8 mouse cellular contexts compared by ENCODE assay signal in the genomic region with DNA sequence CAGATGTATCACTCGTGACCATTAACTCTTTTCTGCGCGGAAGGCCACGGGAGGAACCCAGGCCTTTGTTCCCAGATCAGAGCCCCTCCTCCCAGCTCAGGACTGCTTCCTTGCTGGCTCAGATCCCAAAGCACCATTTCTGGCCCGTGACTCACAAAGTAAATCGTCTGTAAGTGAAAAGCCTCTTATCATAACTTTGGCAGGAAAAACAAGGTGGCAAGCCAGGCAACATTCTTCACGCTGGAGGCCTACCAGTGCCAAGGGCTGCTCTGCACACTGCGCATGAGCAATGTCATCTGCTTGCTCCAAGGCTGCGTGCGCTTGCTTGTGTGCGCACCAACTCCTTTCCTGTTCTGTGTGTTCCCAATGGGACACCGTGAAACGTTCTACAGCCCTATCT. TPM values are rescaled to one million over a fixed set of nuclear protein-coding genes. Genes with fewer than 3 reads are reported as not detected.
A peak's percentile ranks its signal among the peaks of the same experiment; 100 is the strongest.
DNase-seq lines count a peak whose midpoint lies in the region; ATAC-seq lines count a peak whose summit lies in the region.

No protein-coding gene starts in this region.

- H3K4me2 ChIP-seq in neural tube, embryonic 13.5 days: no peak overlapping the region
- H3K4me2 ChIP-seq in embryonic facial prominence, embryonic 14.5 days (ENCODE audit: low read depth, low read length): peak overlapping the region; percentile 35; the same call in 1 of the 2 replicates
- H3K4me2 ChIP-seq in heart, embryonic 12.5 days: peak overlapping the region; percentile 32
- H3K4me2 ChIP-seq in lung, embryonic 15.5 days: peak overlapping the region; percentile 49
- peak overlapping the region; percentile 41; the same call in 1 of the 2 replicates for H3K4me2 ChIP-seq in stomach, embryonic 15.5 days

- no peak overlapping the region for H3K9ac ChIP-seq in neural tube, embryonic 13.5 days
- peak overlapping the region; percentile 37; the same call in 1 of the 2 replicates for H3K9ac ChIP-seq in embryonic facial prominence, embryonic 14.5 days (ENCODE audit: low read depth, low read length)
- peak overlapping the region; percentile 7; the same call in 1 of the 2 replicates for H3K9ac ChIP-seq in heart, embryonic 12.5 days
- no peak overlapping the region for H3K9ac ChIP-seq in lung, embryonic 15.5 days
- no peak overlapping the region for H3K9ac ChIP-seq in stomach, embryonic 15.5 days

- no peaks in the 10 kb centered on the region for H3K27me3 ChIP-seq in neural tube, embryonic 13.5 days
- H3K27me3 ChIP-seq in embryonic facial prominence, embryonic 14.5 days (replicated peaks; ENCODE audit: control insufficient read depth, insufficient read depth, low read length): no peaks in the 10 kb centered on the region
- no peaks in the 10 kb centered on the region for H3K27me3 ChIP-seq in heart, embryonic 12.5 days (replicated peaks)
- H3K27me3 ChIP-seq in lung, embryonic 15.5 days: no peaks in the 10 kb centered on the region
- no peaks in the 10 kb centered on the region for H3K27me3 ChIP-seq in stomach, embryonic 15.5 days (replicated peaks)

- no peak for DNase-seq in neural tube, embryonic 10.5 days (ENCODE audit: extremely low spot score, low spot score)
- peak; percentile 95 for DNase-seq in embryonic facial prominence, embryonic 14.5 days (ENCODE audit: low spot score)
- DNase-seq in kidney, postnatal 36 days: peak; percentile 81 to 89
- DNase-seq in embryo, embryonic 9.5 days (ENCODE audit: extremely low spot score): no peak

- H3K27ac ChIP-seq in neural tube, embryonic 13.5 days (replicated peaks): peak overlapping the region; percentile 30; the same call in 1 of the 2 replicates
- H3K27ac ChIP-seq in embryonic facial prominence, embryonic 14.5 days (replicated peaks; ENCODE audit: low read depth, low read length): peak overlapping the region; percentile 90
- H3K27ac ChIP-seq in heart, embryonic 12.5 days (ENCODE audit: poor library complexity, severe bottlenecking): peak overlapping the region; percentile 83
- H3K27ac ChIP-seq in lung, embryonic 15.5 days: peak overlapping the region; percentile 97
- H3K27ac ChIP-seq in stomach, embryonic 15.5 days: peak overlapping the region; percentile 91

- ATAC-seq in neural tube, embryonic 13.5 days (ENCODE audit: low read depth): no peak
- peak; percentile 68 for ATAC-seq in embryonic facial prominence, embryonic 14.5 days (ENCODE audit: low read depth)
- ATAC-seq in heart, embryonic 12.5 days (ENCODE audit: insufficient number of reproducible peaks, low FRiP score): peak; percentile 80
- ATAC-seq in lung, embryonic 15.5 days (ENCODE audit: borderline replicate concordance, extremely low read depth, low FRiP score, low TSS enrichment): peak; percentile 85
- ATAC-seq in stomach, embryonic 15.5 days (ENCODE audit: insufficient read depth, low FRiP score, low read depth): peak; percentile 87

- no peaks in the 10 kb centered on the region for H3K9me3 ChIP-seq in neural tube, embryonic 13.5 days
- H3K9me3 ChIP-seq in embryonic facial prominence, embryonic 14.5 days (ENCODE audit: control insufficient read depth, low read length): no peaks in the 10 kb centered on the region
- no peaks in the 10 kb centered on the region for H3K9me3 ChIP-seq in heart, embryonic 12.5 days (replicated peaks)
- no peaks in the 10 kb centered on the region for H3K9me3 ChIP-seq in lung, embryonic 15.5 days
- no peaks in the 10 kb centered on the region for H3K9me3 ChIP-seq in stomach, embryonic 15.5 days

- WGBS in neural tube, embryonic 13.5 days: 55% methylated on average over 13 of the region's 13 CpGs
- WGBS in embryonic facial prominence, embryonic 14.5 days: 28% methylated on average over 13 of the region's 13 CpGs
- 18% methylated on average over 13 of the region's 13 CpGs for WGBS in heart, embryonic 12.5 days
- WGBS in lung, embryonic 15.5 days: 2% methylated on average over 13 of the region's 13 CpGs
- WGBS in stomach, embryonic 15.5 days: 12% methylated on average over 13 of the region's 13 CpGs

- H3K4me1 ChIP-seq in neural tube, embryonic 13.5 days (replicated peaks): peaks cover 17% of the 10 kb centered on the region
- peaks cover 13% of the 10 kb centered on the region for H3K4me1 ChIP-seq in embryonic facial prominence, embryonic 14.5 days (ENCODE audit: control insufficient read depth, insufficient read depth, low read length)
- H3K4me1 ChIP-seq in heart, embryonic 12.5 days (replicated peaks): peaks cover 25% of the 10 kb centered on the region
- peaks cover 32% of the 10 kb centered on the region for H3K4me1 ChIP-seq in lung, embryonic 15.5 days
- H3K4me1 ChIP-seq in stomach, embryonic 15.5 days: peaks cover 20% of the 10 kb centered on the region

- no peak overlapping the region for H3K4me3 ChIP-seq in neural tube, embryonic 13.5 days
- H3K4me3 ChIP-seq in embryonic facial prominence, embryonic 14.5 days (ENCODE audit: low read depth, low read length): no peak overlapping the region
- no peak overlapping the region for H3K4me3 ChIP-seq in heart, embryonic 12.5 days
- H3K4me3 ChIP-seq in lung, embryonic 15.5 days: peak overlapping the region; percentile 16; the same call in 1 of the 2 replicates
- no peak overlapping the region for H3K4me3 ChIP-seq in stomach, embryonic 15.5 days (replicated peaks)

- no peaks in the 10 kb centered on the region for H3K36me3 ChIP-seq in neural tube, embryonic 13.5 days
- H3K36me3 ChIP-seq in embryonic facial prominence, embryonic 14.5 days (ENCODE audit: control insufficient read depth, insufficient read depth, low read length): no peaks in the 10 kb centered on the region
- H3K36me3 ChIP-seq in heart, embryonic 12.5 days: no peaks in the 10 kb centered on the region
- no peaks in the 10 kb centered on the region for H3K36me3 ChIP-seq in lung, embryonic 15.5 days
- no peaks in the 10 kb centered on the region for H3K36me3 ChIP-seq in stomach, embryonic 15.5 days

RNA-seq across cellular contexts. Expression of a gene that starts 12.1 kb away (rescaled TPM):
- 4.6 and 5.2 TPM in 2 replicates for polyA plus RNA-seq in neural tube, embryonic 13.5 days (2015; fragmentation: Nextera tagmentation; extraction: Ambion mirVana)
- 16.1 and 17.3 TPM in 2 replicates for polyA plus RNA-seq in embryonic facial prominence, embryonic 14.5 days (2014; fragmentation: Nextera tagmentation; extraction: Ambion mirVana)
- 11.2 and 12.2 TPM in 2 replicates for polyA plus RNA-seq in heart, embryonic 12.5 days (2016; fragmentation: Nextera tagmentation; extraction: Ambion mirVana)
- 30.0 and 38.5 TPM in 2 replicates for polyA plus RNA-seq in lung, embryonic 15.5 days (2015; fragmentation: Nextera tagmentation; extraction: Ambion mirVana)
- polyA plus RNA-seq in stomach, embryonic 15.5 days (2015; fragmentation: Nextera tagmentation; extraction: Ambion mirVana): 22.4 and 26.5 TPM in 2 replicates

RNA-seq across cellular contexts. Expression of a gene that starts 44.8 kb away (rescaled TPM):
- polyA plus RNA-seq in neural tube, embryonic 13.5 days (2015; fragmentation: Nextera tagmentation; extraction: Ambion mirVana): 39.8 and 42.0 TPM in 2 replicates
- polyA plus RNA-seq in embryonic facial prominence, embryonic 14.5 days (2014; fragmentation: Nextera tagmentation; extraction: Ambion mirVana): 50.2 and 54.4 TPM in 2 replicates
- polyA plus RNA-seq in heart, embryonic 12.5 days (2016; fragmentation: Nextera tagmentation; extraction: Ambion mirVana): 34.5 and 38.0 TPM in 2 replicates
- polyA plus RNA-seq in lung, embryonic 15.5 days (2015; fragmentation: Nextera tagmentation; extraction: Ambion mirVana): 72.9 and 73.8 TPM in 2 replicates
- 62.6 and 68.0 TPM in 2 replicates for polyA plus RNA-seq in stomach, embryonic 15.5 days (2015; fragmentation: Nextera tagmentation; extraction: Ambion mirVana)

RNA-seq across cellular contexts. Expression of a gene that starts 45.3 kb away (rescaled TPM):
- 0.90 TPM in 1 of 2 replicates, not detected in the other for polyA plus RNA-seq in neural tube, embryonic 13.5 days (2015; fragmentation: Nextera tagmentation; extraction: Ambion mirVana)
- polyA plus RNA-seq in embryonic facial prominence, embryonic 14.5 days (2014; fragmentation: Nextera tagmentation; extraction: Ambion mirVana): 0.80 TPM in 1 of 2 replicates, not detected in the other
- polyA plus RNA-seq in heart, embryonic 12.5 days (2016; fragmentation: Nextera tagmentation; extraction: Ambion mirVana): 0.21 TPM in 1 of 2 replicates, not detected in the other
- 0.55 TPM in 1 of 2 replicates, not detected in the other for polyA plus RNA-seq in lung, embryonic 15.5 days (2015; fragmentation: Nextera tagmentation; extraction: Ambion mirVana)
- polyA plus RNA-seq in stomach, embryonic 15.5 days (2015; fragmentation: Nextera tagmentation; extraction: Ambion mirVana): not detected in 2 replicates

Comparison
In these comparisons a context has a peak if more than half of its experiments do, and no peak if none do; other contexts are left out.
1. H3K27ac ChIP-seq: peak in every context shown above with its lines; median percentile 97 in lung, embryonic 15.5 days; 91 in stomach, embryonic 15.5 days; 90 in embryonic facial prominence, embryonic 14.5 days; 83 in heart, embryonic 12.5 days; 30 in neural tube, embryonic 13.5 days.
2. H3K9ac ChIP-seq: peak in embryonic facial prominence, embryonic 14.5 days (single experiment) and heart, embryonic 12.5 days (single experiment); none in neural tube, embryonic 13.5 days (single experiment), lung, embryonic 15.5 days (single experiment) and stomach, embryonic 15.5 days (single experiment).
3. DNase-seq: peak in embryonic facial prominence, embryonic 14.5 days (single experiment) and kidney, postnatal 36 days (2 of 2); none in neural tube, embryonic 10.5 days (single experiment) and embryo, embryonic 9.5 days (single experiment).